Mouse (Mus musculus): ENCODE measurements around the gene Arid3b. TPM values are rescaled to one million over a fixed set of nuclear protein-coding genes. Genes with fewer than 3 reads are reported as not detected.

Gene Arid3b
- total and polyA plus RNA-seq, 3 experiments: 16.7 to 105 (median 33.4) TPM

- DNase-seq (ENCODE audit: extremely low read depth): peak; percentile 18
- H3K4me1 ChIP-seq (ENCODE audit: control insufficient read depth in 1 of 2, insufficient read depth in 2 of 2): peaks cover 0 to 10% of the 10 kb centered on the region in 2 experiments; a peak in 1 of 4 replicates
- no peak overlapping the region for H3K27ac ChIP-seq (ENCODE audit: insufficient read depth, low read depth)
- dilution Hi-C loops (cut with MboI; ENCODE audit: extremely low pct_ligation_motif_present, extremely low pct_unique_long_range_greater_than_20kb, low sequenced_read_pairs): no loop called here
- TF ChIP-seq ELF1 (IDR thresholded peaks at IDR 0.05; ENCODE audit: low read depth, low read length): no peak
- no peak for TF ChIP-seq PAX5 (IDR thresholded peaks at IDR 0.05; ENCODE audit: low read length)
- TF ChIP-seq CTCF (conservative IDR thresholded peaks at IDR 0.05 in 1 of 2, IDR thresholded peaks at IDR 0.05 in 1 of 2; ENCODE audit: low read depth in 2 of 2, low read length in 2 of 2): peak in 1 of 2 experiments; percentile 61; a peak in 2 of 4 replicates
- TF ChIP-seq SMC3 (IDR thresholded peaks at IDR 0.05; ENCODE audit: low read depth, low read length): peak; percentile 66
- peak; percentile 50 for TF ChIP-seq RAD21 (IDR thresholded peaks at IDR 0.05; ENCODE audit: low read depth, low read length)
- TF ChIP-seq MAX (IDR thresholded peaks at IDR 0.05; ENCODE audit: low read length): no peak
- no peak for TF ChIP-seq NELFE (IDR thresholded peaks at IDR 0.05; ENCODE audit: low read depth, low read length)
- no peaks in the 10 kb centered on the region for H3K79me2 ChIP-seq (replicated peaks; ENCODE audit: control insufficient read depth, extremely low read depth, insufficient read depth, poor library complexity, severe bottlenecking)
- H3K9me3 ChIP-seq (replicated peaks; ENCODE audit: low read length): no peaks in the 10 kb centered on the region
- H3K4me3 ChIP-seq (replicated peaks in 1 of 3; ENCODE audit: low read depth in 2 of 3, low read length in 2 of 3, poor library complexity in 1 of 3): no peak overlapping the region
- no peaks in the 10 kb centered on the region for H3K36me3 ChIP-seq (replicated peaks in 1 of 2; ENCODE audit: control insufficient read depth in 1 of 2, insufficient read depth in 1 of 2, low read length in 1 of 2)
- in situ Hi-C loops (cut with MboI; ENCODE audit: low pct_ligation_motif_present, low pct_unique_long_range_greater_than_20kb, low sequenced_read_pairs): no loop called here
- no peak overlapping the region for H3K9ac ChIP-seq (ENCODE audit: insufficient read depth, low read depth)
- peaks cover 6% of the 10 kb centered on the region for H3K27me3 ChIP-seq (replicated peaks)
- H3K4me2 ChIP-seq (ENCODE audit: insufficient read depth, low read depth, poor library complexity, severe bottlenecking): no peak overlapping the region
Measured at GRCm38 (mm10) chr9:57880278-57880677, 43.7 kb upstream of the Arid3b start.

DNA sequence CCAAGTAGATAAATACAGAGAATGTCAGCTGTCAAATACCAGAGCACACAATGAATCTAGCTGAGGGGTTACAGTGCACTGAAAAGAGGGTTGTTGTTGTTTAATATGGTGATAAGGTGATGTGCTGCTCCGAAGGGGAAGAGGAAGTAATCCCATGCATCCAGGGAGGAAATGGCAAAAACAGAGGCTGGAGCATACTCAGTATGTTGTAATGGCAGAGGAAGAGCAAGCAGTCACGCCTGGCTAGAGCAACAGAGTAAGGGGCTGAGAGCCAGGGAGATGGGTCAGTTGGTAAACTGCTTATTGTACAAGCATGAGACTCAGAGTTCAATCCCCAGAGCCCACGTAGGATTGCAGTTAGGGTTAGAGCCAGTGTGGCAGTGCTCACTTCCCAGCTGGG lies 42.6 kb upstream of the Arid3b start:
- in situ Hi-C loops (cut with MboI; ENCODE audit: low pct_ligation_motif_present, low pct_unique_long_range_greater_than_20kb, low sequenced_read_pairs) (no loop called here), dilution Hi-C loops (cut with MboI; ENCODE audit: extremely low pct_ligation_motif_present, extremely low pct_unique_long_range_greater_than_20kb, low sequenced_read_pairs) (no loop called here)
- H3K9ac ChIP-seq (ENCODE audit: insufficient read depth, low read depth): no peak overlapping the region
- DNase-seq (ENCODE audit: extremely low read depth): no peak
- no peaks in the 10 kb centered on the region for H3K9me3 ChIP-seq (replicated peaks; ENCODE audit: low read length)
- H3K4me3 ChIP-seq (replicated peaks in 1 of 3; ENCODE audit: low read depth in 2 of 3, low read length in 2 of 3, poor library complexity in 1 of 3): no peak overlapping the region
- TF ChIP-seq MAX (IDR thresholded peaks at IDR 0.05; ENCODE audit: low read length) (no peak), RAD21 (IDR thresholded peaks at IDR 0.05; ENCODE audit: low read depth, low read length) (no peak), BHLHE40 (IDR thresholded peaks at IDR 0.05; ENCODE audit: low read depth, low read length) (no peak), EP300 (IDR thresholded peaks at IDR 0.05; ENCODE audit: low read length) (no peak), ZMIZ1 (IDR thresholded peaks at IDR 0.05; ENCODE audit: low read depth, low read length) (no peak), NRF1 (IDR thresholded peaks at IDR 0.05; ENCODE audit: low read depth, low read length) (no peak), MEF2A (IDR thresholded peaks at IDR 0.05; ENCODE audit: borderline replicate concordance, low read depth, low read length) (no peak), GABPA (IDR thresholded peaks at IDR 0.05; ENCODE audit: insufficient replicate concordance, low read depth, low read length) (no peak), SMC3 (IDR thresholded peaks at IDR 0.05; ENCODE audit: low read depth, low read length) (no peak)
- peaks cover 3% of the 10 kb centered on the region for H3K27me3 ChIP-seq (replicated peaks)
- H3K4me1 ChIP-seq (ENCODE audit: control insufficient read depth in 1 of 2, insufficient read depth in 2 of 2): peaks cover 0 to 12% of the 10 kb centered on the region in 2 experiments; a peak in 2 of 4 replicates
- H3K36me3 ChIP-seq (replicated peaks in 1 of 2; ENCODE audit: control insufficient read depth in 1 of 2, insufficient read depth in 1 of 2, low read length in 1 of 2): no peaks in the 10 kb centered on the region
- H3K79me2 ChIP-seq (replicated peaks; ENCODE audit: control insufficient read depth, extremely low read depth, insufficient read depth, poor library complexity, severe bottlenecking): no peaks in the 10 kb centered on the region
- H3K4me2 ChIP-seq (ENCODE audit: insufficient read depth, low read depth, poor library complexity, severe bottlenecking): no peak overlapping the region
- H3K27ac ChIP-seq (ENCODE audit: insufficient read depth, low read depth): no peak overlapping the region

- Histone ChIP-seq H3K36me3 (replicated peaks in 1 of 2; ENCODE audit: control insufficient read depth in 1 of 2, insufficient read depth in 1 of 2, low read length in 1 of 2) (no peaks in the 10 kb centered on the region), H3K9ac (ENCODE audit: insufficient read depth, low read depth) (no peak overlapping the region), H3K27ac (ENCODE audit: insufficient read depth, low read depth) (no peak overlapping the region), H3K4me2 (ENCODE audit: insufficient read depth, low read depth, poor library complexity, severe bottlenecking) (no peak overlapping the region), H3K4me1 (ENCODE audit: control insufficient read depth in 1 of 2, insufficient read depth in 2 of 2) (peaks cover 0 to 9% of the 10 kb centered on the region in 2 experiments; a peak in 1 of 4 replicates), H3K27me3 (replicated peaks) (no peaks in the 10 kb centered on the region), H3K9me3 (replicated peaks; ENCODE audit: low read length) (no peaks in the 10 kb centered on the region), H3K4me3 (replicated peaks in 1 of 3; ENCODE audit: low read depth in 2 of 3, low read length in 2 of 3, poor library complexity in 1 of 3) (no peak overlapping the region), H3K79me2 (replicated peaks; ENCODE audit: control insufficient read depth, extremely low read depth, insufficient read depth, poor library complexity, severe bottlenecking) (no peaks in the 10 kb centered on the region)
- TF ChIP-seq BHLHE40 (IDR thresholded peaks at IDR 0.05; ENCODE audit: low read depth, low read length): no peak
- DNase-seq (ENCODE audit: extremely low read depth): no peak
- in situ Hi-C loops (cut with MboI; ENCODE audit: low pct_ligation_motif_present, low pct_unique_long_range_greater_than_20kb, low sequenced_read_pairs): loop anchor here (5.0 kb wide), 1 partner anchor 32 kb away; no protein-coding TSS in a partner anchor
- dilution Hi-C loops (cut with MboI; ENCODE audit: extremely low pct_ligation_motif_present, extremely low pct_unique_long_range_greater_than_20kb, low sequenced_read_pairs): no loop called here
Measured at GRCm38 (mm10) chr9:57874994-57875393, 38.4 kb upstream of the Arid3b start.
